Mouse (Mus musculus) ES-E14 (cell line): ENCODE measurements around the gene Cdpf1. TPM values are rescaled to one million over a fixed set of nuclear protein-coding genes. Genes with fewer than 3 reads are reported as not detected.

Experiments used
- DNase-seq: peaks from one replicate; pipeline ENCODE4 v3.0.0-alpha.2; 2013; ENCODE audit warnings: low read depth, low spot score
- H3K27ac ChIP-seq: 2 replicates; pipeline ENCODE4 v1.5.1; 2012; ENCODE audit warnings: low read depth, mild to moderate bottlenecking, low read length, moderate library complexity, mixed read lengths; ENCODE audit not compliant: poor library complexity, insufficient read depth, severe bottlenecking
- H3K36me3 ChIP-seq: 2 replicates; pipeline ENCODE4 v1.6.1; 2012; ENCODE audit warnings: mild to moderate bottlenecking, low read length, moderate library complexity, mixed read lengths; ENCODE audit not compliant: control insufficient read depth, poor library complexity, insufficient read depth, severe bottlenecking
- H3K4me1 ChIP-seq, 2 experiments: fragments of 150-350 bp in 1 of 2; sonication (generic) in 1 of 2; 2 replicates each; pipeline ENCODE4 v1.6.1; 2012; ENCODE audit warnings: low read length in 2 of 2, mild to moderate bottlenecking in 1 of 2, mixed read lengths in 1 of 2; ENCODE audit not compliant: control insufficient read depth in 2 of 2, insufficient read depth in 2 of 2, poor library complexity in 1 of 2
- H3K4me3 ChIP-seq, 2 experiments: fragments of 150-350 bp in 1 of 2; sonication (generic) in 1 of 2; 2 replicates each; pipeline ENCODE4 v1.5.1; 2012; ENCODE audit warnings: low read length in 2 of 2, low read depth in 1 of 2, mild to moderate bottlenecking in 1 of 2, mixed read lengths in 1 of 2; ENCODE audit not compliant: insufficient read depth in 1 of 2, poor library complexity in 1 of 2, severe bottlenecking in 1 of 2
- H3K9ac ChIP-seq: 2 replicates; pipeline ENCODE4 v1.6.1; 2012; ENCODE audit warnings: low read depth, mild to moderate bottlenecking, low read length, mixed read lengths; ENCODE audit not compliant: poor library complexity, insufficient read depth, severe bottlenecking
- H3K9me3 ChIP-seq: fragments of 150-350 bp; sonication (generic); 2 replicates; pipeline ENCODE4 v1.6.1; 2012; ENCODE audit warnings: low read depth, mild to moderate bottlenecking, low read length; ENCODE audit not compliant: control insufficient read depth, insufficient read depth
- CHD2 ChIP-seq: IDR thresholded peaks from 2 replicates; pipeline ENCODE4 v1.6.1; 2014; ENCODE audit warnings: mild to moderate bottlenecking, low read depth, low read length, inconsistent platforms
- HCFC1 ChIP-seq: IDR thresholded peaks from 2 replicates; pipeline ENCODE4 v1.6.1; 2012; ENCODE audit warnings: low read length, inconsistent platforms, borderline replicate concordance; ENCODE audit not compliant: insufficient read depth
- MAFK ChIP-seq: IDR thresholded peaks from 2 replicates; pipeline ENCODE4 v1.6.1; 2014; ENCODE audit warnings: mild to moderate bottlenecking, low read depth, low read length, inconsistent platforms; ENCODE audit not compliant: insufficient read depth
- ZC3H11A ChIP-seq: IDR thresholded peaks from 2 replicates; pipeline ENCODE4 v1.6.1; 2012; ENCODE audit warnings: low read depth, mild to moderate bottlenecking, inconsistent platforms, low read length, borderline replicate concordance
- ZNF384 ChIP-seq: IDR thresholded peaks from 2 replicates; pipeline ENCODE4 v1.6.1; 2012; ENCODE audit warnings: low read depth, low read length, inconsistent platforms
- in situ Hi-C, 2 experiments: fragments of 600-800 bp; cut with MboI; formaldehyde crosslinking; loops; one replicate each; pipeline ENCODE4 v1.15.1; 2025; ENCODE audit warnings: low sequenced_read_pairs in 2 of 2, inconsistent platforms in 1 of 2; ENCODE audit not compliant: unreplicated experiment in 2 of 2
- total RNA-seq: library from RNA; depleted of rRNA; stranded (reverse); fragments of 300-350 nt; gene quantifications from 2 replicates; pipeline ENCODE4 v1.2.3, GENCODE M21; 2012

Cdpf1 gene
- total RNA-seq, 1 experiment = 22.6 TPM

GRCm38 (mm10) chr15:85845071-85845470 is 33.6 kb upstream of the Cdpf1 start:
- TF ChIP-seq ZNF384 (no peak), CHD2 (no peak), HCFC1 (no peak), MAFK (no peak), ZC3H11A (no peak)
- no peak overlapping the region for H3K27ac ChIP-seq
- in situ Hi-C loops = no loop called here

GRCm38 (mm10) chr15:85841796-85842360 is 30.4 kb upstream of the Cdpf1 start:
- Histone ChIP-seq H3K4me3 (no peak overlapping the region), H3K9me3 (no peaks in the 10 kb centered on the region), H3K27ac (no peak overlapping the region), H3K9ac (no peak overlapping the region), H3K36me3 (no peaks in the 10 kb centered on the region), H3K4me1 (peaks cover 0 to 12% of the 10 kb centered on the region in 2 experiments; a peak in 2 of 4 replicates)
- in situ Hi-C loops = no loop called here
- no peak for DNase-seq
- TF ChIP-seq HCFC1 (no peak), ZC3H11A (no peak)

More at GRCm38 (mm10) chr15:85845071-85845470, 33.6 kb upstream of the Cdpf1 start:
- H3K9me3 ChIP-seq = no peaks in the 10 kb centered on the region
- H3K36me3 ChIP-seq = no peaks in the 10 kb centered on the region
- no peak overlapping the region for H3K4me3 ChIP-seq
- no peak overlapping the region for H3K9ac ChIP-seq
- DNase-seq = no peak
- H3K4me1 ChIP-seq = peaks cover 0 to 12% of the 10 kb centered on the region in 2 experiments; a peak in 2 of 4 replicates

- in situ Hi-C loops = no loop called here
- peaks cover 0 to 12% of the 10 kb centered on the region in 2 experiments; a peak in 2 of 4 replicates for H3K4me1 ChIP-seq
- no peak for DNase-seq
- no peak overlapping the region for H3K4me3 ChIP-seq
- H3K9ac ChIP-seq = no peak overlapping the region
- H3K9me3 ChIP-seq = no peaks in the 10 kb centered on the region
- H3K27ac ChIP-seq = no peak overlapping the region
- TF ChIP-seq ZC3H11A = no peak
- no peak for TF ChIP-seq ZNF384
- no peak for TF ChIP-seq MAFK
- no peak for TF ChIP-seq CHD2
- no peaks in the 10 kb centered on the region for H3K36me3 ChIP-seq
These were observed 29.5 kb upstream of the Cdpf1 start for GRCm38 (mm10) chr15:85840983-85841382.

- TF ChIP-seq ZC3H11A (no peak), HCFC1 (no peak), ZNF384 (no peak), MAFK (no peak), CHD2 (no peak)
- DNase-seq = no peak
- in situ Hi-C loops = no loop called here
- H3K36me3 ChIP-seq = no peaks in the 10 kb centered on the region
- no peak overlapping the region for H3K27ac ChIP-seq
- H3K9ac ChIP-seq = no peak overlapping the region
- peaks cover 0 to 11% of the 10 kb centered on the region in 2 experiments; a peak in 2 of 4 replicates for H3K4me1 ChIP-seq
- H3K9me3 ChIP-seq = no peaks in the 10 kb centered on the region
- H3K4me3 ChIP-seq = no peak overlapping the region
These were observed 25.4 kb upstream of the Cdpf1 start for GRCm38 (mm10) chr15:85836887-85837286.

GRCm38 (mm10) chr15:85835335-85835734 is 23.8 kb upstream of the Cdpf1 start:
- TF ChIP-seq CHD2 (no peak), MAFK (no peak), ZNF384 (no peak), HCFC1 (no peak), ZC3H11A (no peak)
- no peak overlapping the region for H3K4me3 ChIP-seq
- in situ Hi-C loops = no loop called here

More at GRCm38 (mm10) chr15:85835335-85835734, 23.8 kb upstream of the Cdpf1 start:
- peaks cover 0 to 2% of the 10 kb centered on the region in 2 experiments; a peak in 1 of 4 replicates for H3K4me1 ChIP-seq
- H3K9me3 ChIP-seq = no peaks in the 10 kb centered on the region
- H3K36me3 ChIP-seq = no peaks in the 10 kb centered on the region
- no peak for DNase-seq
- no peak overlapping the region for H3K27ac ChIP-seq
- H3K9ac ChIP-seq = no peak overlapping the region
